Mouse (Mus musculus) CH12.LX (cell line): ENCODE data around the gene Pgd.

ENCODE experiments used
- CTCF ChIP-seq, 2 experiments: IDR thresholded peaks in 1 of 2; conservative IDR thresholded peaks in 1 of 2; 2 replicates each; pipeline ENCODE4 v1.5.1; 2011 to 2012; ENCODE audit warnings: low read depth in 2 of 2, low read length in 2 of 2, improper control_type of control experiment in 1 of 2, inconsistent platforms in 1 of 2, mild to moderate bottlenecking in 1 of 2, moderate library complexity in 1 of 2
- JUND ChIP-seq: conservative IDR thresholded peaks from 2 replicates; pipeline ENCODE4 v1.6.1; 2011; ENCODE audit warnings: low read depth, low read length, improper control_type of control experiment
- MAFK ChIP-seq: IDR thresholded peaks from 2 replicates; pipeline ENCODE4 v1.6.1; 2011; ENCODE audit warnings: low read length, improper control_type of control experiment; ENCODE audit not compliant: insufficient replicate concordance
- POLR2A ChIP-seq: IDR thresholded peaks from 2 replicates; pipeline ENCODE4 v1.6.1; 2011; ENCODE audit warnings: low read depth, mild to moderate bottlenecking, improper control_type of control experiment, low read length
- POLR2AphosphoS2 ChIP-seq: IDR thresholded peaks from 2 replicates; pipeline ENCODE4 v1.6.1; 2011; ENCODE audit warnings: low read depth, low read length, improper control_type of control experiment
- UBTF ChIP-seq: IDR thresholded peaks from 2 replicates; pipeline ENCODE4 v1.6.1; 2012; ENCODE audit warnings: low read depth, mild to moderate bottlenecking, inconsistent platforms, low read length, improper control_type of control experiment, moderate library complexity
- ZC3H11A ChIP-seq: IDR thresholded peaks from 2 replicates; pipeline ENCODE4 v1.6.1; 2012; ENCODE audit warnings: low read depth, mild to moderate bottlenecking, inconsistent platforms, low read length, improper control_type of control experiment
- ZMIZ1 ChIP-seq: IDR thresholded peaks from 2 replicates; pipeline ENCODE4 v1.6.1; 2012; ENCODE audit warnings: low read depth, mild to moderate bottlenecking, inconsistent platforms, low read length, improper control_type of control experiment

- TF ChIP-seq CTCF (conservative IDR thresholded peaks at IDR 0.05 in 1 of 2, IDR thresholded peaks at IDR 0.05 in 1 of 2; ENCODE audit: low read depth in 2 of 2, low read length in 2 of 2) (no peak), UBTF (no peak), POLR2AphosphoS2 (no peak), ZC3H11A (no peak), JUND (no peak), ZMIZ1 (no peak), MAFK (no peak), POLR2A (no peak)
These were observed 38.1 kb downstream of the Pgd start for GRCm38 (mm10) chr4:149128467-149128866.
